Mouse (Mus musculus): ENCODE measurements around the gene Sestd1.

Gene Sestd1

DNA sequence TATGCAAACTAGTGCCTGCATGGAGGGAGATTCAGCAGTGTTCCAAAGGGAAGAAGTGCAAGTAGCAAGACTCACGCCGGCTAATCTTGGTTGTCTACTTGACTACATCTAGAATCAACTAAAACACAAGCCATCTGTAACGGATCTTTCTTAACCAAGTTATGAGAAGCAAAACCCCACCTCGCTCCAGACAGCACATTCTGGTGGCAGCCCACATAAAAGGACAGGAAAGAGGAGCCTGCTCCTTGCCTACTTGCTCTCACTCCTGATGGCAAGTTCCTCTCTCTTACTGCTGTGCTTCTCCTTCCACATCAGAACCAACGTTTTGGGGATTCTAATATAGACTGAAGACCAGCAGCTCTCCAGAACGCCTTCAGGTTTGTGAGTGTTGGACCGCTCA, 9.6 kb downstream of the Sestd1 start:
- no peak for DNase-seq (ENCODE audit: low spot score in 2 of 2)

DNA sequence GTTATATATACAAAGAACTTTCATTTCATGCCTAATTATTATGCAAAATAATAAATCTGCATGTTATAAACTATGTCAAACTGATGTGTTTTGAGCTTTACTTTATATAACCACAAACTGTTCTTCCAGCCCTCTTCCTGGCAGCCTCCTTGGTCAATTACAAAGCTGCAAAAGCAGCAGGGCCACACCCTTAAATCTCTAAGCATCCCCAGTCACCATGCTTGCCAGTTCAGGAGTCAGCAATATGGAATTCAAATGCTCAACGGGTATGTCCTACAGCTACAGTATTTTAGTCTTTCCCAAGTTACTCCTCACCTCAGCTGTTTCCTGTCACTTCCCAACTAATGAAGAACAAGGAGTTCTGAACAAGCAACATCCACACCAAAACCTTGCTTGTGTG, 10.3 kb downstream of the Sestd1 start:
- no peak for DNase-seq (ENCODE audit: low spot score in 2 of 2)

DNA sequence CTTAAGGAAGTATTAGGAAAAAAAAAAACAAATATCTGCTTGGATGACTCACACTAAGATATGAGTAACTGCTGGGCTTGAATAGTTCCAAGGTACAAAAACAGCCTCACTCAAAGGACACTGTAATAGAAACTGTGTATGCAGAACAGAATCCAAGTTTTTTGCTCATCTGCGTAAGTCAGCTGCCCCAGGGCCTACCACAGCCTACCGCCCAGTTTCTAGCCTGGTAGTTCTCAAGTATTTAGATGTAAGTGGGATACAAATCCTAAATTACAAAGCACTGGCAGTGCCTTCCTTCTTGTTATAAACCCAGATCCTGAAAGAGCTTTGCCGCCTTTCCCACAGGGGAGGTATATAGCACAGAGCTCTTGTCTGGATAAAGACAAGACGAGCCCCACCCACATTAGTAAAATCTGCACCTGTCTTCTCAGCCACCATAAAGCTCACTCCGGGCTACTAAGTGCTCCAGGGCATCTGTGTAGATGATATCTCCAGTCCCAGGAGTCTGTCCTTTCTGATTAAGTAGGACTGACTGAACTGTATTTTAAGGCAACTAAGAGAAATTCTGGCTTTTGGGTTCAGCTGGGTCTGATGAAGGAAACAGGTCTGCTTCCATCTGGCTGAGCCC, 11.7 kb downstream of the Sestd1 start:
- DNase-seq (ENCODE audit: low spot score in 2 of 2), result no peak

- no peak for DNase-seq (ENCODE audit: low spot score in 2 of 2)
These were observed 13.5 kb downstream of the Sestd1 start for GRCm38 (mm10) chr2:77266931-77267330.

- no peak for DNase-seq (ENCODE audit: low spot score in 2 of 2)
These were observed 14.4 kb downstream of the Sestd1 start for GRCm38 (mm10) chr2:77266011-77266410.

DNA sequence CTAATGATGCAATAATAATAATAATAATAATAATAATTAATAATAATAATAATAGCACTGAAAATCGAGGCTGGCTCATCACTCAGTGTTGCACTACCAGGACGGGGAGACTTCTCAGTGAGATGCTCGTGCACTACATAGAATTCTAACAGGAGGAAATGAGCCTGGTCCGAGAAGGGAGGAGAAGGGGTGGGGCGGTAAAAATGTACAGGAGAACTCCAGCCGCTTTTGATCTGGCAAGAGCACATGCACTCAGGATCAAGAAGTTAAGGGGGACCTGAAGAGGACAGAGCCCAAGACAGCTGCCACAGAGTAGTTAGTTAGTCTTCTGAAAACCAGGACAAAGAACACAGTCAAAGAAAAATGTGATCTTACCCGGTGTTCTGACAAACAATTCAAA, 15.1 kb downstream of the Sestd1 start:
- no peak for DNase-seq (ENCODE audit: low spot score in 2 of 2)

DNA sequence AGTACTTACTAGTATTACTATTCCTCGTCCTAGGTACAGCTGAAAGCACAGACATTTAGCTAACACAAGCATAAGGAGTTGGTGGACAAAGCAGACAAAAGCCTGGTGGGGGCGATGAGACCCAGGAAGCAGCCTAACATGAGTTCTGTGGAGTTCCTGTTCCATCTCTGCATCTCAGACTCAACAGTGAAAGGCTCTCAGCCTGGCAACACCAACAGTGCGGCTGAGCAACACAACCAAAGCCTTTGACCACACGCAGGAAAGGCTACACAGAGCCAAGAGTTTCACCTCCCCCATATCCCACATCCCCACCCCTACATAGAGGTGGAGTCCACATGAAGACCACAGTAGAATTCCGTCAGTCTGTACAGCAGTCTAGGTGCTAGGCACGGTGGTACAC, 15.8 kb downstream of the Sestd1 start:
- DNase-seq (ENCODE audit: low spot score in 2 of 2), result no peak

DNA sequence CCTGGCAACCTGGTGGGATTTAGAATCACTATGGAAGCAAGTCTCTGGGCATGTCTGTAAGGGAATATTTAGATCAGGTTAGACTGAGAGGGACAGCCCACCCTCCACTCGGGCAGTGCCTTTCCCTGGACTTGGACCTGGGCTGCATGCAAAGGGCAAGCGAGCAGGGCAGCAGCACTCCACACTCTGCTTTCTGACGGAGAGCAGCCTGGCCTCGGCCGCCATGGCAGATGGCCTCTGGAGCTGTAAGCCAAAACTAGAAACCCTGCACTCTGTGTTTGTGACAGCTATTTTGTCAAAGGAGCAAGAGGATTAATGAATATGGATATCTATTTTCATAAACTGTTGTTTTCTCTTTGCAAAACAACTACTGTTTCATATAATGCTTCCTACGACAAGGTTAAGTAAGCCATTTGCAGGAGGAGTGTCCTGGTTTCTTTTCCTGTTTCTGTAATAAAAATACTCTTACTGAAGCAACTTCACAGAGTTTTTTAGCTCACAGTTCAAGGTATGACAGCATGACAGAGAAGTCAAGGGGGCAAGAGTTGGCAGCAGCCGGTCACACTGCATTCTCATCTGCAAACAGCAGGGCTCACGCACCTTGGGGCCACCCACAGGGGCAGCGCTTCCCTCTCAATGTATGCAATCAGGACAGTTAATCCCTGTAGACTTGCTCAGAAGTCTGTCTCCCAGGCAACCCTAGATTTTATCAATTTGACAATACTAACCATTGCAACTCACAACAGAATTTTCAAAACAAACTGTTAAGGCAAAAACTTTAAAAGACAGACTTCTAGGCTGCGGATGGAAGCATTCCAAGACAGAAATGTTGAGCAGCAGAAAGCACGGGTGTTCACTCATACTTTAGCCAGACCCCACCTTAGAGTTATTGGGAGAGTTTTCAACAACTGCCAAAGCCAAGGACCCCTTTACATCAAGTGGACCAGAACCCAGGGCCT, 16.6 kb downstream of the Sestd1 start:
- peak in 1 of 2 experiments; percentile 27 for DNase-seq (ENCODE audit: low spot score in 2 of 2)

DNA sequence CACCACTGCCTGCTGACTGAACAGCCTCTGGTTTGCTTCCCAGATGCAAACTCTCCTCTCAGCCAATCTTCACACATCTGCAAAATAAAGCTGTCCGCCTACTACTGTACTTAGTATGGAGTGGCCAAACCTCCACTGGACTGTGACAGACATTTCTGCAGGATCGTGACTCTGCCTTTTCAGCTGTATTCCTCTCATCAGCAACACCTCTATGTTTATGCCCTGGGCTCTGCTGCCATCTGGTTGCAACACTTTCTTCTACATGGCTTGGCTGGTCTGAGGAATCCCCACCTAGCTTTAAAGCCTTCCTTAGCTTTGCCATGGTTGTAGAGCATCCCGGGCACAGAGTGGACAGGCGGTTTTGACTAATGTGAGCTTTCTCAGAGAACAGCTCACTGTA, 20.3 kb downstream of the Sestd1 start:
- no peak for DNase-seq (ENCODE audit: low spot score in 2 of 2)

GRCm38 (mm10) chr2:77253227-77253626, 27.2 kb downstream of the Sestd1 start:
- no peak for DNase-seq (ENCODE audit: low spot score in 2 of 2)

DNA sequence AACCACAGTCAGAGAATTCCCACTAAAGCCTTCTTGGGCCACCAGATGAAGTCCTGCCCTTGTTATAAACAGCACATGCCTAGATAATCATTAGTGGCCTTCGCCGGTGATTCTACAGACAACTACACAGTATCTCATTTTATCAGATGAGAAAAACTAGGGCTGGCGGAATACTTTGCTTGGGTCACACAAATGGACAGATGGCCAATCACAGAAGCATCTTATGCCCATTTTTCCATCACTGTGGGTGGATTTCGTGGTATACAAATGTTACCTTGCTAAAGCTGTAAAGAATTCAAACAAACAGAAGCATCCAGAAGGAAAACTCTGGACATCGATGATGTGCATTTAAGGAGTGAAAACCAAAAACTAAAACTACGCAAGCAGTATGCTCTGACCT, 28.7 kb downstream of the Sestd1 start:
- no peak for DNase-seq (ENCODE audit: low spot score in 2 of 2)

- peak in 1 of 2 experiments; percentile 53 for DNase-seq (ENCODE audit: low spot score in 2 of 2)
These were observed 30.4 kb downstream of the Sestd1 start for GRCm38 (mm10) chr2:77249771-77250681.

GRCm38 (mm10) chr2:77248416-77248815, 32.0 kb downstream of the Sestd1 start:
- no peak for DNase-seq (ENCODE audit: low spot score in 2 of 2)

DNA sequence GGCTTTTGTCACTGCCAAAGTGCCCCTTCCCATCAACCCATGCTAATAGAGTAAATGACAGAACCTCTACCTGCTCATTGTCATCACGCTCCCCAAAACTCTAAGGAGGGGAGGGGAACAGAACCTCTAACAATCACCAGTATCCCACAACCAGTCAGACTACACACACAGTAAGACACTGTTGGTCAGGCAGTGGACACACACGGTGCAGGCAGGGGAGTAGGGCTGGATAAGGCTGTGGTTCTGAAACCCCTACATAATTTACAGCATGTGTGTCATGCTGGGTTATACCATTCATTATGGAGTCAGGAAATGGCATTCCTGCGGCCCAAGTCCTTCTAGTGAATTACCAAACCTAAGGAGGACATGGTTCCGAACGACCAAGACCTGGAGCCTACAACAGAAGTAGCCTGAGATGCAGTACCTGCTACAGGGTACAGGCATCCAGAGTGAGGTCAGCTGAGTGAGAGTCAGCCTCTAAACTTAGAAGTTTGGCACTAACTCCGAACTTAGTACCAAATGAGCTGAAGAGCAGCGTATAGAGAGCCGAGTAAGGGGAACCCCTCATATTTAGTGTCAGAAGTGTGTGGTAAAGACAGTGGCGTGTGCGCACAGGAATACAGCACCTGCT, 33.1 kb downstream of the Sestd1 start:
- no peak for DNase-seq (ENCODE audit: low spot score in 2 of 2)

DNA sequence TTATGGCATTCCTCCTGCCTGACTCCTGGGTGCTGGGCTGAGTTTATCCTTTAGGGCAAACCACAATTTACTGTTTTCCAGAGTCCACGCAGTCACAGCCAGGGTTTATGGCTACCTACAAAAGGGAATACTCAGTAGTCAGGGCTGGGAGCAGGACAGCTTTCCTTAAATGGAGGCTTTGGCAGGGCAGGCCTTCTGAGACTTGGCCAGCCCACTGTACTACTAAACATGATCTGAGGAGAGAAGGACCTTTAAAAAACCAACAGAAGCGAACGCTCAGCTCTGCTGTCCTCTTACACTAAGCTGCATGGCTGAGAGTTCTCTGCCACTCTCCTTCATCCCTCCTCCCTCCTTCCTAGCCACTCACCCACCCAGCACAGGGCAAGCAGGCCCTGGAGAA, 34.6 kb downstream of the Sestd1 start:
- no peak for DNase-seq (ENCODE audit: low spot score in 2 of 2)

GRCm38 (mm10) chr2:77242248-77242647, 38.1 kb downstream of the Sestd1 start:
- no peak for DNase-seq (ENCODE audit: low spot score in 2 of 2)

- DNase-seq (ENCODE audit: low spot score in 2 of 2), result no peak
These were observed 41.8 kb downstream of the Sestd1 start for GRCm38 (mm10) chr2:77238607-77239006.

GRCm38 (mm10) chr2:77238046-77238445, 42.3 kb downstream of the Sestd1 start:
- no peak for DNase-seq (ENCODE audit: low spot score in 2 of 2)

DNA sequence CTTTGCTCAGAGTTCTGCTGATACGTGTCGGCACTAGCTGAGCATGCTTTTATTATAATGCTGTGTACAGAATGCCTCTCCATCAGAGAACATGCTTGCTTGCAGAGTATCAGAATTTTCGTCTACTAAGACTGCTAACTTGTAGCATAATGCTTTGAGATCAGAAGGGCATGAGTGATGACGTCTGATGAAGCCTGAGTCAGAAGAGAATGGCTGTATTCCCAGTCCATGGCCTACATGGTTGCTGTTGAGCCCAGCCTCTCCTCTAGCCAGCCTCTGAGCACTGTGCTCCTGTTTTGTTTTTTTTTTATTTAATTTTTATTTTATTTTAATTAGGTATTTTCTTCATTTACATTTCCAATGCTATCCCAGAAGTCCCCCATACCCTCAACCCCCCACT, 43.5 kb downstream of the Sestd1 start:
- no peak for DNase-seq (ENCODE audit: low spot score in 2 of 2)

- DNase-seq (ENCODE audit: low spot score in 2 of 2), result no peak
These were observed 44.5 kb downstream of the Sestd1 start for GRCm38 (mm10) chr2:77235896-77236295.

DNA sequence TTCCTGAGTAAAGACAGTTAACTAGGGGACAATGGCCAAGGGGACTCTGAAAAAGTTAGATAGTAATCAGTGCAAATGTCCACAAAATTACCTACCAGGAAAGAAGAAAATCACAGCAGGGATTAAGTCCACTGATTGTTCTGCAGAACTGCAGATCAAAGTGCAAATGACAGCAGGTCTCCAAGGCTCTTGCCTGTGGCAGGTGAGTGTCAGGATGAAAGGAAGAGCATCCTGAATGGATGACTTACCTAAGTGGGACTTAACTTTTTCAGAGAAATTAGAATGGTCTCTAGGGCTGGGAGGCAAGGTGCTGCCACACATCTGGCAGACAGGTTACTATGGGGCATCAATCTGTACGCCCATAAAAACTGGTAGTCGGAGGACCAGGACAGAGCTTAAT, 47.8 kb downstream of the Sestd1 start:
- DNase-seq (ENCODE audit: low spot score in 2 of 2), result no peak

- no peak for DNase-seq (ENCODE audit: low spot score in 2 of 2)
These were observed 59.4 kb downstream of the Sestd1 start for GRCm38 (mm10) chr2:77220960-77221359.

All from cerebellum, postnatal 4 days (tissue).